24 mouse cellular contexts compared by ENCODE assay signal in the genomic region with DNA sequence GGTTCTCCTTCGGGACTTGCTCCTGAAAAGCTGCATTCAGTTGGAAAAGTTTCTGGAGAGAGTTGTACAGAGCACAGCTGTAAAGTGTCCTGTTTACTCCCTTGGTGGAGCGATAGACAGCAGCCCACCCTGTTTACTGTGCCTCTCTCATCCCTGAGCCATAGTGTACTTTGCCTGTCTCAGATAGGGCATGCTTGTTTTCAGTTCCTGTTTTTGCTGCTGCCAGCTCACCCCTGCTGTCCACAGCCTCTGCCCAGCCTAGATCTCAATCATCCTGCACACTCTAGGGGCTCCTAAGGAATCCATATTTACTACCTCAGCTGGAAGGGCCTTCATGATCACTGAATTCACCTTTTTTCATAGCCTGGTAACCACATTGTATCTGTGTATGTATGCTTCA.
DNase-seq lines count a peak whose midpoint lies in the region; ATAC-seq and TF ChIP-seq lines count a peak whose summit lies in the region.
"Had no signal": no experiment of that assay in that cellular context is flagged by ENCODE, and none has a peak within 500 bp of the region (broad histone marks: within the 10 kb centered on the region; RNA-seq: fewer than 3 reads in every experiment).

No protein-coding gene starts in this region.

- no peak overlapping the region for H3K9ac ChIP-seq in hindbrain, embryonic 13.5 days
- H3K9ac ChIP-seq in hindbrain, embryonic 14.5 days, result no peak overlapping the region
- no peak overlapping the region for H3K9ac ChIP-seq in midbrain, embryonic 14.5 days (replicated peaks; ENCODE audit: low read length)
- H3K9ac ChIP-seq in midbrain, embryonic 13.5 days (replicated peaks), result no peak overlapping the region
- no peak overlapping the region for H3K9ac ChIP-seq in MEL (ENCODE audit: control insufficient read depth, low read depth, low read length, poor library complexity, severe bottlenecking)
- H3K9ac ChIP-seq: heart, embryonic 15.5 days; liver, embryonic 15.5 days; lung, embryonic 14.5 days had no signal

- no peak; the same call in 1 of the 2 replicates for ATAC-seq in hindbrain, embryonic 13.5 days (ENCODE audit: low FRiP score)
- ATAC-seq in hindbrain, embryonic 14.5 days (ENCODE audit: low FRiP score), result no peak
- ATAC-seq in midbrain, embryonic 14.5 days (ENCODE audit: low FRiP score, low TSS enrichment), result no peak
- ATAC-seq in midbrain, embryonic 13.5 days, result no peak
- peak; percentile 79 for ATAC-seq in megakaryocyte, adult 5-6 weeks (ENCODE audit: poor library complexity, severe bottlenecking)
- ATAC-seq: CD4-positive, CD25-positive, alpha-beta regulatory T cell, adult 4 months; forebrain, embryonic 16.5 days had no signal

- no peak for TF ChIP-seq POLR2A in MEL (IDR thresholded peaks at IDR 0.05; ENCODE audit: control insufficient read depth in 1 of 2, insufficient read depth in 1 of 2, low read depth in 1 of 2, low read length in 2 of 2, poor library complexity in 1 of 2)

- no peak for DNase-seq in hindbrain, embryonic 14.5 days (ENCODE audit: low spot score)
- DNase-seq in midbrain, embryonic 14.5 days, result no peak
- DNase-seq in MEL (ENCODE audit: low read depth, low spot score), result peak; percentile 6
- no peak for DNase-seq in Muller cell, postnatal 12 days (ENCODE audit: inconsistent ontology term)
- DNase-seq in spleen, postnatal 4 days (ENCODE audit: low spot score in 2 of 2), result no peak
- DNase-seq: adrenal gland, adult 8-10 months; cerebellum, adult 8-10 months; cerebellum, postnatal 25 days; heart, postnatal 36 days; kidney, adult 11 months; kidney, postnatal 14 days; layer of hippocampus, adult 9-11 months; lung, embryonic 14.5 days; retina, postnatal 1 day; right cerebral cortex, postnatal 25 days; thymus, postnatal 14 days had no signal

- no peaks in the 10 kb centered on the region for H3K27me3 ChIP-seq in hindbrain, embryonic 13.5 days
- H3K27me3 ChIP-seq in hindbrain, embryonic 14.5 days (ENCODE audit: control insufficient read depth, insufficient read depth, low read length), result no peaks in the 10 kb centered on the region
- no peaks in the 10 kb centered on the region for H3K27me3 ChIP-seq in midbrain, embryonic 14.5 days (ENCODE audit: control insufficient read depth, insufficient read depth, low read length)
- no peaks in the 10 kb centered on the region for H3K27me3 ChIP-seq in midbrain, embryonic 13.5 days
- peaks cover 0 to 2% of the 10 kb centered on the region in 2 experiments; a peak in 1 of 4 replicates for H3K27me3 ChIP-seq in MEL (ENCODE audit: control insufficient read depth in 1 of 2, insufficient read depth in 2 of 2, low read length in 2 of 2)
- H3K27me3 ChIP-seq: heart, embryonic 15.5 days; liver, embryonic 15.5 days had no signal

- H3K4me1 ChIP-seq in hindbrain, embryonic 13.5 days (replicated peaks), result peaks cover 26% of the 10 kb centered on the region
- H3K4me1 ChIP-seq in hindbrain, embryonic 14.5 days (replicated peaks; ENCODE audit: control insufficient read depth, insufficient read depth, low read length), result peaks cover 27% of the 10 kb centered on the region
- H3K4me1 ChIP-seq in midbrain, embryonic 14.5 days (ENCODE audit: control insufficient read depth, insufficient read depth, low read length), result peaks cover 27% of the 10 kb centered on the region
- H3K4me1 ChIP-seq in midbrain, embryonic 13.5 days (replicated peaks), result peaks cover 40% of the 10 kb centered on the region
- H3K4me1 ChIP-seq in MEL (ENCODE audit: control insufficient read depth in 1 of 2, insufficient read depth in 2 of 2, low read length in 2 of 2), result no peaks in the 10 kb centered on the region
- H3K4me1 ChIP-seq: heart, embryonic 15.5 days; liver, embryonic 15.5 days; megakaryocyte, embryonic 14.5 days had no signal

- WGBS in hindbrain, embryonic 13.5 days, result 72% methylated on average over 2 of the region's 2 CpGs
- WGBS in hindbrain, embryonic 14.5 days, result 65% methylated on average over 2 of the region's 2 CpGs
- 37% methylated on average over 2 of the region's 2 CpGs for WGBS in midbrain, embryonic 14.5 days
- WGBS in midbrain, embryonic 13.5 days, result 66% methylated on average over 2 of the region's 2 CpGs

- H3K79me2 ChIP-seq in MEL (ENCODE audit: control insufficient read depth, insufficient read depth, low read length, poor library complexity), result no peaks in the 10 kb centered on the region

- no peaks in the 10 kb centered on the region for H3K9me3 ChIP-seq in hindbrain, embryonic 13.5 days
- no peaks in the 10 kb centered on the region for H3K9me3 ChIP-seq in hindbrain, embryonic 14.5 days (ENCODE audit: control insufficient read depth, low read length)
- no peaks in the 10 kb centered on the region for H3K9me3 ChIP-seq in midbrain, embryonic 14.5 days (ENCODE audit: control insufficient read depth, low read length)
- H3K9me3 ChIP-seq in midbrain, embryonic 13.5 days, result no peaks in the 10 kb centered on the region
- H3K9me3 ChIP-seq in MEL (replicated peaks; ENCODE audit: insufficient read depth, low read length), result no peaks in the 10 kb centered on the region
- H3K9me3 ChIP-seq: heart, embryonic 15.5 days; liver, embryonic 15.5 days; megakaryocyte, embryonic 14.5 days had no signal

- no peak for TF ChIP-seq EP300 in MEL (IDR thresholded peaks at IDR 0.05; ENCODE audit: low read depth in 1 of 2, low read length in 2 of 2)

- TF ChIP-seq CTCF in MEL (IDR thresholded peaks at IDR 0.05 in 2 of 3, conservative IDR thresholded peaks at IDR 0.05 in 1 of 3; ENCODE audit: control insufficient read depth in 1 of 3, insufficient read depth in 1 of 3, low read depth in 2 of 3, low read length in 3 of 3, poor library complexity in 1 of 3, severe bottlenecking in 1 of 3), result no peak

- H3K4me2 ChIP-seq in hindbrain, embryonic 13.5 days, result no peak overlapping the region
- no peak overlapping the region for H3K4me2 ChIP-seq in hindbrain, embryonic 14.5 days (replicated peaks)
- no peak overlapping the region for H3K4me2 ChIP-seq in midbrain, embryonic 14.5 days (ENCODE audit: low read length)
- H3K4me2 ChIP-seq in midbrain, embryonic 13.5 days (replicated peaks), result no peak overlapping the region
- H3K4me2 ChIP-seq: heart, embryonic 15.5 days; liver, embryonic 15.5 days; lung, embryonic 14.5 days had no signal

- H3K4me3 ChIP-seq in hindbrain, embryonic 13.5 days, result no peak overlapping the region
- H3K4me3 ChIP-seq in hindbrain, embryonic 14.5 days (replicated peaks; ENCODE audit: low read length), result no peak overlapping the region
- H3K4me3 ChIP-seq in midbrain, embryonic 14.5 days (replicated peaks; ENCODE audit: low read depth, low read length), result no peak overlapping the region
- no peak overlapping the region for H3K4me3 ChIP-seq in midbrain, embryonic 13.5 days (replicated peaks)
- H3K4me3 ChIP-seq in MEL (ENCODE audit: control insufficient read depth in 1 of 2, insufficient read depth in 1 of 2, low read depth in 2 of 2, low read length in 2 of 2), result no peak overlapping the region
- H3K4me3 ChIP-seq: heart, embryonic 15.5 days; liver, embryonic 15.5 days; megakaryocyte, embryonic 14.5 days had no signal

- TF ChIP-seq RAD21 in MEL (IDR thresholded peaks at IDR 0.05; ENCODE audit: low read depth, low read length), result no peak

- peak overlapping the region; percentile 42; the same call in 1 of the 2 replicates for H3K27ac ChIP-seq in hindbrain, embryonic 13.5 days
- no peak overlapping the region for H3K27ac ChIP-seq in hindbrain, embryonic 14.5 days
- H3K27ac ChIP-seq in midbrain, embryonic 14.5 days (replicated peaks; ENCODE audit: low read depth, low read length), result peak overlapping the region; percentile 74; the same call in 1 of the 2 replicates
- no peak overlapping the region for H3K27ac ChIP-seq in midbrain, embryonic 13.5 days
- no peak overlapping the region for H3K27ac ChIP-seq in MEL (ENCODE audit: control insufficient read depth, low read depth, low read length)
- H3K27ac ChIP-seq: heart, embryonic 15.5 days; liver, embryonic 15.5 days had no signal

- H3K36me3 ChIP-seq in hindbrain, embryonic 13.5 days, result peaks cover 12% of the 10 kb centered on the region; the same call in 1 of the 2 replicates
- peaks cover 26% of the 10 kb centered on the region for H3K36me3 ChIP-seq in hindbrain, embryonic 14.5 days (replicated peaks; ENCODE audit: control insufficient read depth, insufficient read depth)
- peaks cover 14% of the 10 kb centered on the region; the same call in 1 of the 2 replicates for H3K36me3 ChIP-seq in midbrain, embryonic 14.5 days (ENCODE audit: control insufficient read depth, insufficient read depth, low read length)
- H3K36me3 ChIP-seq in midbrain, embryonic 13.5 days, result peaks cover 24% of the 10 kb centered on the region
- no peaks in the 10 kb centered on the region for H3K36me3 ChIP-seq in MEL (ENCODE audit: control insufficient read depth in 1 of 2, insufficient read depth in 2 of 2, low read length in 2 of 2)
- H3K36me3 ChIP-seq: heart, embryonic 15.5 days; liver, embryonic 15.5 days had no signal

TF ChIP-seq in MEL, 35 proteins besides CTCF, POLR2A, EP300 and RAD21:
- TF ChIP-seq SMC3 (IDR thresholded peaks at IDR 0.05; ENCODE audit: low read depth, low read length), result no peak
- TF ChIP-seq MEF2A (IDR thresholded peaks at IDR 0.05; ENCODE audit: extremely low read depth, insufficient replicate concordance, low read depth, low read length, poor library complexity, severe bottlenecking), result no peak
- TF ChIP-seq BHLHE40 (IDR thresholded peaks at IDR 0.05; ENCODE audit: borderline replicate concordance, low read depth, low read length), result no peak
- TF ChIP-seq MAZ (IDR thresholded peaks at IDR 0.05; ENCODE audit: low read depth, low read length), result no peak
- no peak for TF ChIP-seq ZNF384 (IDR thresholded peaks at IDR 0.05; ENCODE audit: low read depth, low read length)
- TF ChIP-seq GABPA (IDR thresholded peaks at IDR 0.05; ENCODE audit: low read depth, low read length), result no peak
- no peak for TF ChIP-seq NELFE (IDR thresholded peaks at IDR 0.05; ENCODE audit: low read depth, low read length)
- no peak for TF ChIP-seq USF2 (IDR thresholded peaks at IDR 0.05; ENCODE audit: borderline replicate concordance in 1 of 2, insufficient read depth in 1 of 2, low read depth in 1 of 2, low read length in 2 of 2)
- no peak for TF ChIP-seq TAL1 (IDR thresholded peaks at IDR 0.05; ENCODE audit: low read length)
- no peak for TF ChIP-seq KAT2A (conservative IDR thresholded peaks at IDR 0.05; ENCODE audit: low read depth, low read length)
- no peak for TF ChIP-seq MXI1 (IDR thresholded peaks at IDR 0.05; ENCODE audit: low read depth, low read length)
- TF ChIP-seq CHD2 (IDR thresholded peaks at IDR 0.05; ENCODE audit: low read length), result no peak
- no peak for TF ChIP-seq MYB (IDR thresholded peaks at IDR 0.05; ENCODE audit: low read depth, low read length)
- TF ChIP-seq ETS1 (IDR thresholded peaks at IDR 0.05; ENCODE audit: low read depth, low read length), result no peak
- no peak for TF ChIP-seq POLR2AphosphoS2 (IDR thresholded peaks at IDR 0.05; ENCODE audit: low read length)
- no peak for TF ChIP-seq USF1 (IDR thresholded peaks at IDR 0.05; ENCODE audit: low read depth, low read length)

Comparison
In these comparisons a context has a peak if more than half of its experiments do, and no peak if none do; other contexts are left out.
1. H3K27ac ChIP-seq: peak in hindbrain, embryonic 13.5 days (single experiment) and midbrain, embryonic 14.5 days (single experiment); none in hindbrain, embryonic 14.5 days (single experiment), midbrain, embryonic 13.5 days (single experiment) and MEL (single experiment).